Mouse (Mus musculus) brain, embryonic 14.5 days (tissue): ENCODE results near the gene Hist1h2an.

Experiments
- CTCF ChIP-seq: fragments of 200-500 bp; IDR thresholded peaks from 2 replicates; pipeline ENCODE4 v1.5.1; 2012; ENCODE audit warnings: inconsistent platforms, mild to moderate bottlenecking, moderate library complexity, borderline replicate concordance; ENCODE audit not compliant: insufficient read depth, insufficient read length; ENCODE audit errors: extremely low read depth
- POLR2A ChIP-seq: fragments of 200-500 bp; IDR thresholded peaks from 2 replicates; pipeline ENCODE4 v1.6.1; 2012; ENCODE audit warnings: mild to moderate bottlenecking, inconsistent platforms, borderline replicate concordance; ENCODE audit not compliant: poor library complexity, insufficient read depth, insufficient read length, severe bottlenecking; ENCODE audit errors: extremely low read depth

GRCm38 (mm10) chr13:21828511-21828910 is 41.5 kb upstream of the Hist1h2an start:
- TF ChIP-seq CTCF = no peak
- TF ChIP-seq POLR2A = no peak
